Mouse (Mus musculus) intestine, embryonic 14.5 days (tissue): Measurements from ENCODE around the gene Fuca2. TPM values are rescaled to one million over a fixed set of nuclear protein-coding genes. Genes with fewer than 3 reads are reported as not detected.

Experiments
- polyA plus RNA-seq: library from polyadenylated mRNA; unstranded; fragments of >200 nt; fragmentation: Nextera tagmentation; extraction: Ambion mirVana; gene quantifications from 2 replicates; pipeline ENCODE4 v1.2.1, GENCODE M21; 2014

Fuca2 gene
- polyA plus RNA-seq, 1 experiment from 2014 or later = 58.3 TPM

Other genes with a start within 250 kb of the Fuca2 start
- 26.5 and 26.7 TPM in 2 replicates for gene Phactr2, start 25.1 kb upstream of the Fuca2 start, polyA plus RNA-seq
- 5.8 and 6.5 TPM in 2 replicates for gene Adat2, start 53.4 kb downstream of the Fuca2 start, polyA plus RNA-seq
- gene Pex3, start 53.6 kb downstream of the Fuca2 start, polyA plus RNA-seq = 25.1 and 25.3 TPM in 2 replicates